In the genomic region with DNA sequence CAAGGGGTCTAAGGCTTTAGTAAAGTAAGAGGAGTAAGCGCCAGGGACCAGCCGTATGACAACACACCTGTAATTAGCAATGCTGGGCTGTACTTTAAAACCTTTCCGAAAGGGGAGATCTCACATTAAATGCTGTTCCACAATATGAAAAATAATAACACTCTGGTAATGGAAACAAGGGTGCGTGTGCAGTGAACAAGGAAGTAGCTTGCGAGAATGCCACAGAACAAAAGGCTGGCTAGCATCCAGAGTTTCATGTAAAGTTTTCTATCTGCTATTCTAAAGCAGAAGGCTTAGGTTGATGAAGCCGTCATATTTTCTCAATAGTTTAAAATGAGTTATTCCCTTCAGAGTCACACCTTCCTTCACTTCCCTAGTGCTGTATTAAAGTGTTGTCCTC, we compare ENCODE assay signal across 26 mouse cellular contexts.
A peak's percentile ranks its signal among the peaks of the same experiment; 100 is the strongest.
DNase-seq lines count a peak whose midpoint lies in the region; ATAC-seq and TF ChIP-seq lines count a peak whose summit lies in the region.
"Had no signal": no experiment of that assay in that cellular context is flagged by ENCODE, and none has a peak within 500 bp of the region (broad histone marks: within the 10 kb centered on the region; RNA-seq: fewer than 3 reads in every experiment).

No protein-coding gene starts in this region.

- H3K4me3 ChIP-seq in lung, embryonic 16.5 days (ENCODE audit: low read length): no peak overlapping the region
- no peak overlapping the region for H3K4me3 ChIP-seq in lung, adult 2 months (replicated peaks; ENCODE audit: extremely low read depth, low read depth, low read length)
- no peak overlapping the region for H3K4me3 ChIP-seq in stomach, postnatal 0 days (ENCODE audit: low read depth, low read length)
- H3K4me3 ChIP-seq: embryonic facial prominence, embryonic 12.5 days; embryonic facial prominence, embryonic 15.5 days; gastrocnemius, adult 2 months; heart, embryonic 12.5 days; heart, embryonic 15.5 days had no signal

- TF ChIP-seq POLR2A in lung, adult 2 months (IDR thresholded peaks at IDR 0.05; ENCODE audit: borderline replicate concordance, extremely low read depth, low read depth, low read length): no peak

- H3K4me2 ChIP-seq in lung, embryonic 16.5 days (ENCODE audit: low read depth, low read length): peak overlapping the region; percentile 25; the same call in 1 of the 2 replicates
- no peak overlapping the region for H3K4me2 ChIP-seq in stomach, postnatal 0 days (replicated peaks; ENCODE audit: low read depth)
- H3K4me2 ChIP-seq: embryonic facial prominence, embryonic 12.5 days; embryonic facial prominence, embryonic 15.5 days; heart, embryonic 12.5 days; heart, embryonic 15.5 days; hindbrain, embryonic 14.5 days had no signal

- H3K36me3 ChIP-seq in lung, embryonic 16.5 days (ENCODE audit: control insufficient read depth, insufficient read depth, low read length): no peaks in the 10 kb centered on the region
- H3K36me3 ChIP-seq in stomach, postnatal 0 days (ENCODE audit: control insufficient read depth, insufficient read depth, low read length): no peaks in the 10 kb centered on the region
- H3K36me3 ChIP-seq: embryonic facial prominence, embryonic 12.5 days; embryonic facial prominence, embryonic 15.5 days; heart, embryonic 12.5 days; heart, embryonic 15.5 days had no signal

- no peak for TF ChIP-seq EP300 in stomach, postnatal 0 days (optimal IDR thresholded peaks at IDR 0.05)

- TF ChIP-seq CTCF in lung, adult 2 months (IDR thresholded peaks at IDR 0.05; ENCODE audit: insufficient read depth, low read length): no peak
- TF ChIP-seq CTCF in stomach, postnatal 0 days (IDR thresholded peaks at IDR 0.05; ENCODE audit: low read depth): no peak

- H3K9me3 ChIP-seq in lung, embryonic 16.5 days (ENCODE audit: control insufficient read depth, low read length): no peaks in the 10 kb centered on the region
- no peaks in the 10 kb centered on the region for H3K9me3 ChIP-seq in stomach, postnatal 0 days (ENCODE audit: control insufficient read depth, low read length)
- H3K9me3 ChIP-seq: embryonic facial prominence, embryonic 12.5 days; embryonic facial prominence, embryonic 15.5 days; heart, embryonic 12.5 days; heart, embryonic 15.5 days had no signal

- 64% methylated on average over 6 of the region's 6 CpGs for WGBS in lung, embryonic 16.5 days
- 49% methylated on average over 6 of the region's 6 CpGs for whole genome bisulfite sequencing in lung, adult 2 months
- WGBS in stomach, postnatal 0 days: 47% methylated on average over 6 of the region's 6 CpGs

- no peak overlapping the region for H3K9ac ChIP-seq in lung, embryonic 16.5 days (ENCODE audit: low read length)
- no peak overlapping the region for H3K9ac ChIP-seq in stomach, postnatal 0 days (ENCODE audit: low read length)
- H3K9ac ChIP-seq: embryonic facial prominence, embryonic 12.5 days; embryonic facial prominence, embryonic 15.5 days; forebrain, postnatal 0 days; heart, embryonic 12.5 days; heart, embryonic 15.5 days; hindbrain, embryonic 14.5 days had no signal

- no peak for ATAC-seq in lung, embryonic 16.5 days (ENCODE audit: low read depth)
- ATAC-seq in hematopoietic stem cell, adult 5-6 weeks (replicated peaks in 1 of 2; ENCODE audit: insufficient read depth in 1 of 2, low FRiP score in 2 of 2, low TSS enrichment in 1 of 2, low read depth in 1 of 2, poor library complexity in 2 of 2, severe bottlenecking in 2 of 2): peak; percentile 43 to 62; a peak in 3 of 4 replicates
- ATAC-seq in stomach, postnatal 0 days (ENCODE audit: low FRiP score, low TSS enrichment): peak; percentile 57
- ATAC-seq: forebrain, embryonic 14.5 days; forebrain, postnatal 0 days; hindbrain, postnatal 0 days; Patski had no signal

- H3K4me1 ChIP-seq in lung, embryonic 16.5 days (replicated peaks; ENCODE audit: control insufficient read depth, insufficient read depth, low read length): peaks cover 5% of the 10 kb centered on the region
- H3K4me1 ChIP-seq in lung, adult 2 months (ENCODE audit: control insufficient read depth, insufficient read depth, low read length): peaks cover 5% of the 10 kb centered on the region
- H3K4me1 ChIP-seq in stomach, postnatal 0 days (replicated peaks; ENCODE audit: control insufficient read depth, insufficient read depth): no peaks in the 10 kb centered on the region
- H3K4me1 ChIP-seq: embryonic facial prominence, embryonic 12.5 days; embryonic facial prominence, embryonic 15.5 days; heart, embryonic 12.5 days; heart, embryonic 15.5 days had no signal

- no peaks in the 10 kb centered on the region for H3K27me3 ChIP-seq in lung, embryonic 16.5 days (ENCODE audit: control insufficient read depth, insufficient read depth, low read depth, low read length)
- H3K27me3 ChIP-seq in stomach, postnatal 0 days (ENCODE audit: control insufficient read depth, insufficient read depth, low read length): no peaks in the 10 kb centered on the region
- H3K27me3 ChIP-seq: embryonic facial prominence, embryonic 12.5 days; embryonic facial prominence, embryonic 15.5 days; heart, embryonic 12.5 days; heart, embryonic 15.5 days; Patski had no signal

- H3K27ac ChIP-seq in lung, embryonic 16.5 days (ENCODE audit: low read length): no peak overlapping the region
- peak overlapping the region; percentile 73 for H3K27ac ChIP-seq in stomach, postnatal 0 days (replicated peaks)
- H3K27ac ChIP-seq: embryonic facial prominence, embryonic 12.5 days; embryonic facial prominence, embryonic 15.5 days; gastrocnemius, adult 2 months; heart, embryonic 15.5 days; hindbrain, embryonic 14.5 days; hindbrain, postnatal 0 days had no signal

- peak; percentile 42 for DNase-seq in adrenal gland, adult 2 months
- no peak for DNase-seq in adrenal gland, postnatal 36 days
- DNase-seq in lung, adult 2 months: no peak
- DNase-seq in stomach, postnatal 0 days (ENCODE audit: low spot score): peak; percentile 44
- DNase-seq in kidney, adult 9 months: no peak
- no peak for DNase-seq in kidney, postnatal 10 days
- DNase-seq: adrenal gland, postnatal 14 days; cerebellum, adult 18-20 months; cerebellum, adult 9-10 months; cerebellum, postnatal 14 days; forebrain, postnatal 0 days; gastrocnemius, adult 2 months; gastrocnemius, postnatal 14 days; heart, adult 11 months; heart, postnatal 10 days; heart, postnatal 36 days had no signal

Comparison
In these comparisons a context has a peak if more than half of its experiments do, and no peak if none do; other contexts are left out.
1. DNase-seq: peak in adrenal gland, adult 2 months (single experiment) and stomach, postnatal 0 days (single experiment); none in adrenal gland, postnatal 36 days (0 of 2), lung, adult 2 months (single experiment), kidney, adult 9 months (single experiment) and kidney, postnatal 10 days (single experiment).